Mouse (Mus musculus) embryonic facial prominence, embryonic 11.5 days (tissue): ENCODE measurements around the gene Ube2l6. TPM values are rescaled to one million over a fixed set of nuclear protein-coding genes. Genes with fewer than 3 reads are reported as not detected.

Experiments
- ATAC-seq: fragments of 200-750 bp; cut with Nextera tagmentation; replicated peaks from 2 replicates; pipeline ENCODE4 v1.8.0; 2017; ENCODE audit warnings: low read depth; ENCODE audit not compliant: insufficient number of reproducible peaks, low FRiP score, low TSS enrichment
- DNase-seq: peaks from one replicate; pipeline ENCODE4 v3.0.0-alpha.2; 2015; ENCODE audit warnings: low spot score
- H3K27ac ChIP-seq: fragments of 300-500 bp; sonication (generic); replicated peaks from 2 replicates; pipeline ENCODE4 v1.5.1; 2014; ENCODE audit warnings: mild to moderate bottlenecking, low read depth, low read length, control low read depth
- H3K27me3 ChIP-seq: fragments of 300-500 bp; sonication (generic); 2 replicates; pipeline ENCODE4 v1.6.1; 2014; ENCODE audit warnings: mild to moderate bottlenecking, low read length, moderate library complexity, mixed read lengths; ENCODE audit not compliant: control insufficient read depth, insufficient read depth
- H3K36me3 ChIP-seq: fragments of 300-500 bp; sonication (generic); replicated peaks from 2 replicates; pipeline ENCODE4 v1.6.1; 2014; ENCODE audit warnings: low read depth, mild to moderate bottlenecking, low read length, moderate library complexity, mixed read lengths; ENCODE audit not compliant: control insufficient read depth, insufficient read depth
- H3K4me1 ChIP-seq: fragments of 300-500 bp; sonication (generic); 2 replicates; pipeline ENCODE4 v1.6.1; 2014; ENCODE audit warnings: low read length, mixed read lengths; ENCODE audit not compliant: control insufficient read depth, insufficient read depth
- H3K4me2 ChIP-seq: fragments of 300-500 bp; sonication (generic); 2 replicates; pipeline ENCODE4 v1.6.1; 2014; ENCODE audit warnings: low read depth, mild to moderate bottlenecking, control low read depth, low read length, moderate library complexity
- H3K4me3 ChIP-seq: fragments of 300-500 bp; sonication (generic); 2 replicates; pipeline ENCODE4 v1.5.1; 2014; ENCODE audit warnings: low read depth, low read length, control low read depth
- H3K9ac ChIP-seq: fragments of 300-500 bp; sonication (generic); replicated peaks from 2 replicates; pipeline ENCODE4 v1.6.1; 2014; ENCODE audit warnings: mild to moderate bottlenecking, control low read depth, low read length
- H3K9me3 ChIP-seq: fragments of 300-500 bp; sonication (generic); replicated peaks from 2 replicates; pipeline ENCODE4 v1.6.1; 2016; ENCODE audit warnings: mild to moderate bottlenecking, low read length, inconsistent platforms, mixed read lengths; ENCODE audit not compliant: control insufficient read depth
- WGBS: fragments of 180-500 bp; shearing (Covaris S2); extraction: QIAGEN DNeasy Blood & Tissue Kit; methylation state at CpG from one replicate; pipeline ENCODE4 v1.1.7; 2014; 5-methylcytosine and 5-hydroxymethylcytosine counted together
- polyA plus RNA-seq: library from polyadenylated mRNA; unstranded; fragments of >200 nt; fragmentation: Nextera tagmentation; extraction: Ambion mirVana; gene quantifications from 2 replicates; pipeline ENCODE4 v1.2.1, GENCODE M21; 2014

Ube2l6 gene
- polyA plus RNA-seq, 1 experiment from 2014 or later = 30.6 TPM

DNA sequence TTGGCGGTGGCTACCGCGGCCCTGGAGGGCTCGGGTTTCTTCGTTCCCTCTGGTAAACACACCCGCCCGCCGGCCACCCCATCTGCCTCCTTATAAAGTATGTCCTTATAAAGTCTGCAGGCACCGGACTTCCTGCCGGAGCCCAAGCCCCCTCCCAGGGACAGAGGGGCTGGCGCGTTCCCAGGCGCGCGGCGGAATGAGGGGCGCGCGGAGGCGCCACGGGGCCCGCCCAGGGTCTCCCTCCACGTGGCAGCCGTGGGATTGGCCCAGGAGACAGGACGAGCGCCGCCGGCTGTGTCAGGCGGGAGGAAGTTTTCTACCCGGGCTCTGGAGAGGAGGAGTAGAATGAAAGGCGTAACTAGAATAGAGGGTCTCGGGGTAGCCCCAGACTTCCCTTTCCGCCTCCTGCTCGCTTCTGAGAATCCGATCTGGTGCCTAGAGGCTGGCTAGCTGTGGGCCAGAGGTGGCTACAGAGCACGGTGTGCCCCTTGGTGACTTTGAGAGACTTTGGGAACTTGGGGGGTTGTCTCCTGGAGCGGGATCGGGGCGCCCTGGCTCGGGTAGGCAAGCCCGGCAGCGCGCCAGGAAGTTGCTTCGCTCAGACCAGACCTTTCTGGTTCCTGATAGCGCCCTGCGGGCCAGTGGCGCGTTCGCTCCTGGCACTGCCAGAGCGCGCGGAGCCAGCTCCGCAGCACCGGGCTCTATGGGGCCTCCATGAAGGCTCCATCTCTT is 41.6 kb downstream of the Ube2l6 start:
- DNase-seq = peak; percentile 91
- WGBS = 0% methylated on average over 53 of the region's 54 CpGs

DNA sequence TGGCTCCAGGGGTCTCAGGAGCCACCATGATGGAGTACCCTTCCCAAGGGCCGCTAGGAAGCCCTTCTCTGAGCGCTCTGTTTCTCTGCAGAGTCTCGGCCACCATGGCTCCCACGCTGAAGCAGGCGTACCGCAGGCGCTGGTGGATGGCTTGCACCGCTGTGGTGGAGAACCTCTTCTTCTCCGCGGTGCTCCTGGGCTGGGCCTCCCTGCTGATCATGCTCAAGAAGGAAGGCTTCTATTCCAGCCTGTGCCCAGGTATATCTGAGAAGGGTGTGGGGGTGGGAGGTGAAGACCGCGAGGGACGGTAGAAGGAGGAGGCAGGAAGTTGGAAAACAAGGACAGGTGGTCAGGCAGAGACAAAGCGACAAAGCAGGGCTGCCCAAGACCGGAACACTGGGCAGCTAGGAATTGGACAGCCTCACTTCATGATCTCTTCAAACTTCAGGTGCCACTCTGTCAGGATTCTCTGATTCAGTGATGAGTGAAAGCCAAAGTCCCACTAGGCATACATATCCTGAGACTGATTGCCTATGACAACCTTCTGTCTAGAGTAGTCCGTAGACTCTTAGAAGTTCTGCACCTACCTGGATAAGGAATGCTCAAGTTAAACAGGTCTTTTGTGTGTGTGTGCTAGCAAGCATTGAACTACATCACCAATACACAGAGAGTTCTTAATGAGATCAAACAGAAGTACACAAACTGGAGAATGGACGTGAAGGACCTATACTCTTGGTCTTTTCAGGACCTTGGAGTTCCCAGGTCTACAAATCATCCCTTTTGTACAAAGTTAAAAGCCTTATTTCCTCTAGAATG is 42.3 kb downstream of the Ube2l6 start:
- Histone ChIP-seq H3K4me1 (peaks cover 3% of the 10 kb centered on the region; the same call in 1 of the 2 replicates), H3K4me2 (peak overlapping the region; percentile 93), H3K9me3 (no peaks in the 10 kb centered on the region), H3K36me3 (no peaks in the 10 kb centered on the region), H3K9ac (peak overlapping the region; percentile 78), H3K4me3 (peak overlapping the region; percentile 62), H3K27me3 (no peaks in the 10 kb centered on the region), H3K27ac (peak overlapping the region; percentile 82)
- peak; percentile 45; the same call in 1 of the 2 replicates for ATAC-seq
- DNase-seq = no peak
- WGBS = 8% methylated on average over 17 of the region's 17 CpGs

More for the DNA sequence above, 41.6 kb downstream of the Ube2l6 start:
- no peaks in the 10 kb centered on the region for H3K27me3 ChIP-seq
- H3K36me3 ChIP-seq = no peaks in the 10 kb centered on the region
- peak overlapping the region; percentile 93 for H3K4me2 ChIP-seq
- H3K9me3 ChIP-seq = no peaks in the 10 kb centered on the region
- peaks cover 3% of the 10 kb centered on the region; the same call in 1 of the 2 replicates for H3K4me1 ChIP-seq
- H3K4me3 ChIP-seq = peak overlapping the region; percentile 62
- ATAC-seq = peak; percentile 91
- H3K27ac ChIP-seq = peak overlapping the region; percentile 82
- H3K9ac ChIP-seq = peak overlapping the region; percentile 78

DNA sequence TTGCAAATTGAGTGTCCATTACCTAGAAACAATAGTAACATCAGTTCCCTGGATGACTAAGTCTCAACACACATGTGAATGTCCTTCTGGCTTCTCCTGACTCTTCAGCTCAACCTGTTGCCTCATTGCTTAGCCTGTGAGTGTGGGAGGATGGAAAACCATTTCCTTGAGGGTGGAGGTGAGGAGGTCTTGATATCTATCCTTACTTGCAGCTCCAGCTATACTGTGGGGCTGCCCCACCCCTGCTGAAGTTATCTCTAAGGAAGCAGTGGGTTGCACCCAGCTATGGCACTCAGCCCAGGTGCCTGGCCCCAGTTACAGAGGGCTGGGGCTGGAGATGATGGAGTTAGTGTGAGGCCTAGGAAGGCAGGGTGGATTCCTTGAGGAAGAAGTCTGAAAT is 43.3 kb downstream of the Ube2l6 start:
- DNase-seq (no peak), ATAC-seq (no peak)
- H3K4me2 ChIP-seq = peak overlapping the region; percentile 17; the same call in 1 of the 2 replicates
- peaks cover 3% of the 10 kb centered on the region; the same call in 1 of the 2 replicates for H3K4me1 ChIP-seq
- peak overlapping the region; percentile 5; the same call in 1 of the 2 replicates for H3K4me3 ChIP-seq
- H3K36me3 ChIP-seq = no peaks in the 10 kb centered on the region
- H3K9ac ChIP-seq = no peak overlapping the region
- no peak overlapping the region for H3K27ac ChIP-seq
- H3K27me3 ChIP-seq = no peaks in the 10 kb centered on the region
- H3K9me3 ChIP-seq = no peaks in the 10 kb centered on the region

DNA sequence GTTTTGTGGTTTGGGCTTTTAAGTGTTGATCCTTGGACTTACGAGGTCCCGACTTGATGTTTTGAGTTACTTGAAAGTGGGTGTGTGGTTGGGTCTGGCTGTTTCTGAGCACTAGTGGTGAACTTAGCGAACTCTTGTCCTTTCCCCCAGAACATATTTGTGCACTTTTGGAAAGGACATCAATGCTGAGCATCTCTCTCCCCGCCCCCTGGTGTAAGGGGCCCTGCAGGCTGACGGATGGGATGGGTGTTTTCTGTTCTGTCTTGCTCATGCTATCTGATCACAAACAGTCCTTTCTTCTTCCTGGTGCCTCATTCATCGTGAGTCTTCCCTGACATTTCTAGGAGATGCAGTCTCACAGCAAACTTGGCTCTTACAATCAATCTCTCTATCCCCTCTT is 45.0 kb downstream of the Ube2l6 start:
- Histone ChIP-seq H3K27me3 (no peaks in the 10 kb centered on the region), H3K4me1 (peaks cover 3% of the 10 kb centered on the region; the same call in 1 of the 2 replicates), H3K36me3 (no peaks in the 10 kb centered on the region), H3K9ac (no peak overlapping the region), H3K4me3 (no peak overlapping the region), H3K4me2 (no peak overlapping the region), H3K9me3 (no peaks in the 10 kb centered on the region), H3K27ac (no peak overlapping the region)
- ATAC-seq (no peak), DNase-seq (no peak)
- 81% methylated on average over 6 of the region's 6 CpGs for WGBS

DNA sequence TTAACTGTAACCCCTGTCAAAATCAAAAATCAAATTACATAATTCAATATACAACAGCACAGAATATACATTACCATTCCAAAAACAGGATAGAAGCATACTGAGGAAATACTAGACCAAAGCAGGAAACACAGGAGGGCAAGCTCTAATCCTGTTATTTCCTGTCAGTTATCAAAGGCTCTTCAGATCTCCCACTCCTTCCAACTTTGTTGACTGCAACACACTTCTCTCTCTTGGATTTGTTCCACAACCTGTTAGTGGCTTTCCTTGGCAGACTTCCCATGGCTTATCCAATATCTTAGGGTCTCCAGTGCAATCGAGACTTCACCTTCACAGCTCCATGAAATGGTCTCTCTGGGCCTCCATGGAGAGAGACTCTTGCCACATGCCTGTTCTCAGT is 46.6 kb downstream of the Ube2l6 start:
- Histone ChIP-seq H3K36me3 (no peaks in the 10 kb centered on the region), H3K9ac (no peak overlapping the region)
- 93% methylated on average over 1 of the region's 1 CpGs for WGBS

DNA sequence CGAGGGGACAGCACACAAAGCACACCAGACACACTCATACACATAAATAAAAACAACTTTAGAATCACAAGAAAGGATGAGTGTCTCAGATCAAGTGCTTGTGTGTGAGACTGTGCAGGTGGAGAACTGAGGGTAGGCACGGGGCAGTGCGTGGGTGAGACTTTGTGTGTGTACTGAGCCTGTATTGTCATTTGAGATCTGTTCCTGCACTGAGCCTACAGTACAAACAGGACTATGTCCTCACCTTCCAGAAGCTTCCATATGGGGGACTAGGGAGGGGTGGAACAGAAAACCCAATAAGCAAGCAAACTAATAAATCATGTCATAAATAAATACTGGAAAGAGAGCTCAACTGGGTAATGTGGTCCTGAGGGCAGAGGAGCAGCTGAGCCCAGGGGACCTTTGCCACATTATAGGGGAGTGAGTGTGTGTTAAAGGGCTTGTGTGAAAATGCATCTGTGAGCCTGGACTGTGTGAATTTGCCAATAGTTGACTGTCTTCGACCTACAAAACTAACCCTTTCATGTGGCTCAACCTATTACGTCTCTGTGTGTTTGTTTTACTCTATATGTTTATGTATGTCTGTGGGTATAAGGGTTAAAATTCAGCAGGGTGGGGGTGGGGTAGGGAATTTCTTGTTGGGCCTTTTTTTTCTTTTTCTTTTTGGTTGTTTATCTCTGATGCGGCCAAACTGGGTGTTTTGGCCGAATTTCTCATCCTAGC is 51.9 kb downstream of the Ube2l6 start:
- ATAC-seq = 0 out of 2 replicates have a peak, but pooled peaks have one; percentile 22

More for the DNA sequence above, 46.6 kb downstream of the Ube2l6 start:
- Histone ChIP-seq H3K4me3 (no peak overlapping the region), H3K9me3 (no peaks in the 10 kb centered on the region), H3K27ac (no peak overlapping the region), H3K4me1 (peaks cover 3% of the 10 kb centered on the region; the same call in 1 of the 2 replicates), H3K4me2 (no peak overlapping the region), H3K27me3 (no peaks in the 10 kb centered on the region)
- DNase-seq (no peak), ATAC-seq (no peak)

DNA sequence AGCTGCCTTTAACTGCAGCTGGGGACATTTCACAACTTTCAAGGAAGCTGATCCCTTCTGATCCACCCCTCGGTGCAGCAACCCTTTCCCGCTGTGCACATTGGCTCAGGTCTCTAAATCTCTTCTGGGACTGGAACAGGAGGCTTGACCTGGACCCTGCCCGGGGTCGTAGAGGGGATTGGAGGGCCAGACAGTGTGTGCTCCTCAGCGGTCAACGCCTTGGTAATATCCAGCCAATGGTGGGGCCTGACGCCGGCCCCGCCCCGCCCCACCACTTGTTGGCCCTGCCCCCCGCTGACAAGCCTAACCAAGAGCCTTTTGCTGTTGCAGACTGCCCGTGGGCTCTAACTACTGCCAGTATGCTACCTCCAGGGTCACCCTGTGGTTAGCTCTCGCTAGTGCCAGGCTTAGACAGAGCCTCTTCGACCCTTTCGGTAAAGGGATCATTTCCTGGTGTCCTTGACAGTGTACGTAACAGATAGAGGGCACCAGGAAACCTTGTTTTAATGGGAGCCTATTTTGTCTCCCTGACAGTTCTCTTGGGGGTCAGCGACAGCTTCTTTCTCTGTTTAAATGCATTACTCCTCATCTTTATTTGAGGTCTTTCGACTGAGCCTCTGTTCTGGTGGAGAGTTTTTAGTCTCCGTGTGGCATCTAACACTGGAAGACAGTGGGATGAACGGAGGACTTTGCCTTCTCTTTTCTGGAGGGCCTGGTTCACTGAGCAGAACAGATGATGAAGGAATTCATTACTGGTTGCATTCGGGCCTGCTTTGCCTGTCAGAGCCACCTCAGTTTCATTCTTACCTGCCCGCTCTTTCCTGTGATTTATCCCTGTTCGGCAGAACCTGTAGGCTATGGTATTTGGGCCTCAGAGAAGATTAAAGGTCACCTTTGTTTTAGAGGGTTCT is 52.8 kb downstream of the Ube2l6 start:
- no peaks in the 10 kb centered on the region for H3K4me1 ChIP-seq
- H3K4me3 ChIP-seq = no peak overlapping the region
- 30% methylated on average over 23 of the region's 23 CpGs for WGBS
- ATAC-seq (peak; percentile 64; the same call in 1 of the 2 replicates), DNase-seq (peak; percentile 52)
- no peak overlapping the region for H3K27ac ChIP-seq
- no peak overlapping the region for H3K4me2 ChIP-seq
- H3K36me3 ChIP-seq = no peaks in the 10 kb centered on the region
- H3K27me3 ChIP-seq = no peaks in the 10 kb centered on the region
- H3K9me3 ChIP-seq = no peaks in the 10 kb centered on the region
- no peak overlapping the region for H3K9ac ChIP-seq

More for the DNA sequence above, 51.9 kb downstream of the Ube2l6 start:
- H3K9me3 ChIP-seq = no peaks in the 10 kb centered on the region
- H3K4me2 ChIP-seq = no peak overlapping the region
- no peaks in the 10 kb centered on the region for H3K27me3 ChIP-seq
- no peak overlapping the region for H3K27ac ChIP-seq
- no peak for DNase-seq
- H3K9ac ChIP-seq = no peak overlapping the region
- no peaks in the 10 kb centered on the region for H3K4me1 ChIP-seq
- H3K36me3 ChIP-seq = no peaks in the 10 kb centered on the region
- no peak overlapping the region for H3K4me3 ChIP-seq
- 61% methylated on average over 7 of the region's 7 CpGs for WGBS
